Mouse (Mus musculus) MEL (cell line): Measurements from ENCODE around the gene Top2a.

Experiments
- BHLHE40 ChIP-seq: IDR thresholded peaks from 2 replicates; pipeline ENCODE4 v1.6.1; 2012; ENCODE audit warnings: low read depth, mild to moderate bottlenecking, inconsistent platforms, low read length, improper control_type of control experiment, borderline replicate concordance
- CTCF ChIP-seq, 3 experiments: IDR thresholded peaks in 2 of 3; conservative IDR thresholded peaks in 1 of 3; 2 replicates each; pipeline ENCODE4 v1.5.1; 2011 to 2012; ENCODE audit warnings: low read length in 3 of 3, low read depth in 2 of 3, mild to moderate bottlenecking in 2 of 3, improper control_type of control experiment in 1 of 3, inconsistent platforms in 1 of 3, mixed read lengths in 1 of 3, moderate library complexity in 1 of 3; ENCODE audit not compliant: control insufficient read depth in 1 of 3, insufficient read depth in 1 of 3, poor library complexity in 1 of 3, severe bottlenecking in 1 of 3
- JUND ChIP-seq: IDR thresholded peaks from 2 replicates; pipeline ENCODE4 v1.6.1; 2011; ENCODE audit warnings: low read depth, mild to moderate bottlenecking, improper control_type of control experiment, low read length
- NELFE ChIP-seq: IDR thresholded peaks from 2 replicates; pipeline ENCODE4 v1.6.1; 2011; ENCODE audit warnings: low read depth, low read length, improper control_type of control experiment
- SMC3 ChIP-seq: IDR thresholded peaks from 2 replicates; pipeline ENCODE4 v1.6.1; 2011; ENCODE audit warnings: low read depth, low read length, improper control_type of control experiment
- TAL1 ChIP-seq: IDR thresholded peaks from 2 replicates; pipeline ENCODE4 v1.6.1; 2012; ENCODE audit warnings: mild to moderate bottlenecking, inconsistent platforms, low read length, moderate library complexity, mixed read lengths
- ZNF384 ChIP-seq: IDR thresholded peaks from 2 replicates; pipeline ENCODE4 v1.6.1; 2012; ENCODE audit warnings: low read depth, mild to moderate bottlenecking, inconsistent platforms, low read length, improper control_type of control experiment

- no peak for TF ChIP-seq BHLHE40
- no peak for TF ChIP-seq ZNF384
- no peak for TF ChIP-seq TAL1
- TF ChIP-seq JUND = no peak
- TF ChIP-seq NELFE = no peak
- no peak for TF ChIP-seq CTCF (IDR thresholded peaks at IDR 0.05 in 2 of 3, conservative IDR thresholded peaks at IDR 0.05 in 1 of 3; ENCODE audit: control insufficient read depth in 1 of 3, insufficient read depth in 1 of 3, low read depth in 2 of 3, low read length in 3 of 3, poor library complexity in 1 of 3, severe bottlenecking in 1 of 3)
- TF ChIP-seq SMC3 = no peak
Observed at GRCm38 (mm10) chr11:98995987-98996386, 28.0 kb downstream of the Top2a start.
